Mouse (Mus musculus) forebrain, postnatal 0 days (tissue): ENCODE measurements around the gene Rhod. TPM values are rescaled to one million over a fixed set of nuclear protein-coding genes. Genes with fewer than 3 reads are reported as not detected.

ENCODE experiments used
- ATAC-seq: fragments of 200-750 bp; cut with Nextera tagmentation; 2 replicates; pipeline ENCODE4 v1.8.0; 2017; ENCODE audit warnings: mild to moderate bottlenecking, moderate library complexity
- DNase-seq: peaks from one replicate; pipeline ENCODE4 v3.0.0-alpha.2; 2015
- H3K27ac ChIP-seq: fragments of 300-500 bp; sonication (generic); 2 replicates; pipeline ENCODE4 v1.5.1; 2014; ENCODE audit warnings: low read depth, mild to moderate bottlenecking, antibody characterized with exemption, low read length, moderate library complexity, mixed read lengths
- H3K27me3 ChIP-seq: fragments of 300-500 bp; sonication (generic); 2 replicates; pipeline ENCODE4 v1.6.1; 2014; ENCODE audit warnings: mild to moderate bottlenecking, low read length, mixed read lengths; ENCODE audit not compliant: insufficient read depth
- H3K36me3 ChIP-seq: fragments of 300-500 bp; sonication (generic); 2 replicates; pipeline ENCODE4 v1.6.1; 2014; ENCODE audit warnings: mild to moderate bottlenecking, moderate library complexity; ENCODE audit not compliant: insufficient read depth
- H3K4me1 ChIP-seq: fragments of 300-500 bp; sonication (generic); 2 replicates; pipeline ENCODE4 v1.6.1; 2014; ENCODE audit warnings: antibody characterized with exemption; ENCODE audit not compliant: insufficient read depth
- H3K4me2 ChIP-seq: fragments of 300-500 bp; sonication (generic); 2 replicates; pipeline ENCODE4 v1.6.1; 2014; ENCODE audit warnings: low read depth, mild to moderate bottlenecking, moderate library complexity
- H3K4me3 ChIP-seq: fragments of 300-500 bp; sonication (generic); 2 replicates; pipeline ENCODE4 v1.5.1; 2014; ENCODE audit warnings: low read depth, low read length, mixed read lengths
- H3K9ac ChIP-seq: fragments of 300-500 bp; sonication (generic); 2 replicates; pipeline ENCODE4 v1.6.1; 2014; ENCODE audit warnings: mild to moderate bottlenecking
- H3K9me3 ChIP-seq: fragments of 300-500 bp; sonication (generic); 2 replicates; pipeline ENCODE4 v1.6.1; 2016; ENCODE audit warnings: low read length
- CTCF ChIP-seq: sonication (generic); IDR thresholded peaks from 2 replicates; pipeline ENCODE4 v1.5.1; 2016; ENCODE audit warnings: antibody characterized with exemption, control low read depth, low read depth
- WGBS: fragments of 180-500 bp; shearing (Covaris S2); extraction: QIAGEN DNeasy Blood & Tissue Kit; methylation state at CpG from one replicate; pipeline ENCODE4 v1.1.7; 2014; 5-methylcytosine and 5-hydroxymethylcytosine counted together
- polyA plus RNA-seq: library from polyadenylated mRNA; unstranded; fragments of >200 nt; fragmentation: Nextera tagmentation; extraction: Ambion mirVana; gene quantifications from 2 replicates; pipeline ENCODE4 v1.2.1, GENCODE M21; 2015
- total RNA-seq: library from RNA; depleted of rRNA; stranded (reverse); fragments of >200 nt; gene quantifications from 2 replicates; pipeline ENCODE4 v1.2.3, GENCODE M21; 2014

The Rhod gene
- total and polyA plus RNA-seq, 2 experiments from 2014 or later, result 3.6 to 4.3 TPM

- no peak for DNase-seq
- no peak overlapping the region for H3K27ac ChIP-seq
- no peak for TF ChIP-seq CTCF
- 95% methylated on average over 4 of the region's 4 CpGs for WGBS
- no peak overlapping the region for H3K4me3 ChIP-seq
- H3K9ac ChIP-seq, result no peak overlapping the region
- no peak overlapping the region for H3K4me2 ChIP-seq
- ATAC-seq, result no peak
- H3K9me3 ChIP-seq, result no peaks in the 10 kb centered on the region
- H3K27me3 ChIP-seq, result no peaks in the 10 kb centered on the region
- H3K4me1 ChIP-seq, result no peaks in the 10 kb centered on the region
- no peaks in the 10 kb centered on the region for H3K36me3 ChIP-seq
These were observed 9.1 kb downstream of the Rhod start for GRCm38 (mm10) chr19:4430091-4430620.

- no peak overlapping the region for H3K9ac ChIP-seq
- no peak overlapping the region for H3K27ac ChIP-seq
- H3K27me3 ChIP-seq, result no peaks in the 10 kb centered on the region
- peak; percentile 42; the same call in 1 of the 2 replicates for TF ChIP-seq CTCF
- WGBS, result 78% methylated on average over 19 of the region's 19 CpGs
- DNase-seq, result no peak
- H3K9me3 ChIP-seq, result no peaks in the 10 kb centered on the region
- no peak for ATAC-seq
- no peak overlapping the region for H3K4me2 ChIP-seq
- H3K36me3 ChIP-seq, result no peaks in the 10 kb centered on the region
- H3K4me3 ChIP-seq, result no peak overlapping the region
- no peaks in the 10 kb centered on the region for H3K4me1 ChIP-seq
These were observed 13.4 kb downstream of the Rhod start for GRCm38 (mm10) chr19:4425610-4426366.

DNA sequence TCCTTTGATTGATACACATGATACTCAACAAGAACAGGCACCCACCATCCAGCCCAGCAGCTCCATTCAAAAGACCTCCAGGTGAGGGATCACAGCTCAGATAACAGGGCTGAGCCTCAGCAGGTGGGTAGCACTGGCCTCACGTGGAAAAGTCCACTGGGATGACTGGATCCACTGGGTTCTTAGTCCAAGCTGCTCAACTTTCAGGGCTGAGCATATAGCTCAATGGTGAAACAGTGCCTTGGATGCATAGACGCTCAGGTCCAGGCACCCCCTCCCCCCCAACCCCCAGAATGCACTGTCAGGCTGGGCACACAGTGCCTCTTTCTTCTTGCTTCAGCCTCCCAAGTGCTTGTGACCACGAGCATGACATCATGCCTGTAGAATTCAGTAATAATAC lies 16.2 kb downstream of the Rhod start:
- DNase-seq (no peak), ATAC-seq (no peak)
- TF ChIP-seq CTCF, result no peak
- H3K4me3 ChIP-seq, result no peak overlapping the region
- no peak overlapping the region for H3K9ac ChIP-seq
- no peak overlapping the region for H3K27ac ChIP-seq
- no peaks in the 10 kb centered on the region for H3K4me1 ChIP-seq
- no peaks in the 10 kb centered on the region for H3K36me3 ChIP-seq
- H3K4me2 ChIP-seq, result no peak overlapping the region
- no peaks in the 10 kb centered on the region for H3K9me3 ChIP-seq
- H3K27me3 ChIP-seq, result no peaks in the 10 kb centered on the region
- 64% methylated on average over 3 of the region's 3 CpGs for WGBS

DNA sequence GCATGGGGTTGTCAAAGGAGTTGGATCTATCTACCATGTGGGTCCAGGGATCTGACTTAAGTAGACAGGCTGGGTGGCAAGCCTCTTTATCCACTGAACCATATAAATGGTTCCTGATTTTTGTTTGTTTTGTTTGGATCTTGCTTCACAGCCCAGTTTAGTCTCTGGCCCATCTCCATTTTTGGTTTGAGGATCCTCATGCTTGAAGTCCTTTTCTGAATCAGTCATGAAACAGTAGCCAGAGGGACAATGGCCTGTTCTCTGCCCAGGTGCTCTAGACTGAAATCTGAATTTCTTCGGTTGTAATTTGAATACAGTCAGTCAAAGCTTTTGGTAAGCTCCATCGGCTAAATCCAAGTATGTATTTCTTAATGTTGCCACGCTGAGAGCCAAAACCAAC lies 16.7 kb downstream of the Rhod start:
- ATAC-seq (no peak), DNase-seq (no peak)
- no peaks in the 10 kb centered on the region for H3K4me1 ChIP-seq
- no peak overlapping the region for H3K4me3 ChIP-seq
- H3K27ac ChIP-seq, result no peak overlapping the region
- H3K9me3 ChIP-seq, result no peaks in the 10 kb centered on the region
- no peak for TF ChIP-seq CTCF
- H3K9ac ChIP-seq, result no peak overlapping the region
- WGBS, result 96% methylated on average over 3 of the region's 3 CpGs
- no peak overlapping the region for H3K4me2 ChIP-seq
- no peaks in the 10 kb centered on the region for H3K27me3 ChIP-seq
- no peaks in the 10 kb centered on the region for H3K36me3 ChIP-seq

- Histone ChIP-seq H3K27ac (no peak overlapping the region), H3K4me3 (no peak overlapping the region), H3K36me3 (no peaks in the 10 kb centered on the region), H3K4me2 (no peak overlapping the region), H3K9ac (no peak overlapping the region), H3K27me3 (no peaks in the 10 kb centered on the region), H3K4me1 (no peaks in the 10 kb centered on the region), H3K9me3 (no peaks in the 10 kb centered on the region)
- WGBS, result 86% methylated on average over 8 of the region's 8 CpGs
- no peak for ATAC-seq
- no peak for TF ChIP-seq CTCF
- DNase-seq, result no peak
These were observed 18.9 kb downstream of the Rhod start for GRCm38 (mm10) chr19:4420153-4420910.

GRCm38 (mm10) chr19:4419711-4420110 lies 19.5 kb downstream of the Rhod start:
- DNase-seq (no peak), ATAC-seq (no peak)
- H3K27me3 ChIP-seq, result no peaks in the 10 kb centered on the region
- no peaks in the 10 kb centered on the region for H3K4me1 ChIP-seq
- H3K4me3 ChIP-seq, result no peak overlapping the region
- H3K27ac ChIP-seq, result no peak overlapping the region
- no peak overlapping the region for H3K4me2 ChIP-seq
- H3K36me3 ChIP-seq, result no peaks in the 10 kb centered on the region
- H3K9me3 ChIP-seq, result no peaks in the 10 kb centered on the region
- no peak overlapping the region for H3K9ac ChIP-seq
- no peak for TF ChIP-seq CTCF
- WGBS, result 96% methylated on average over 5 of the region's 5 CpGs

DNA sequence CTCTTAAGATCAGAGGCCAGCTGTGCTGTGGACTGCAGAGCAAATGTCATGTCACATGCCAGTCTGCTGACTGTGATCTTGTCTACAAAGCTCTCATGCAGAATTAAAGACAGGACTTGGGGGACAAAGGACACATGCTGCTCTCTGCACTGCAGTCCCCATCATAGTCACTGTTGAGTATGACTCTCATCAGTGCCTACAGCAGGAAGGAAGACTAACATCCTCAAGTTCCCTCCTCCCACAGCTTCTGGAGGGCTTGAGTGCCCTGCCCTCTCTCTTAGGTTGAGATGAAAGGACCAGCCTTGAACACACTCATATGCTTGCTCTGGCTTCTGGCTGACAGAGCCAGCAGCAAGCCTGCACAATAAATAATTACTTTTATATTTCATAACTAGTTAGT lies 21.5 kb downstream of the Rhod start:
- DNase-seq, result no peak
- Histone ChIP-seq H3K27ac (no peak overlapping the region), H3K4me2 (no peak overlapping the region), H3K4me3 (no peak overlapping the region), H3K4me1 (no peaks in the 10 kb centered on the region), H3K36me3 (no peaks in the 10 kb centered on the region), H3K9ac (no peak overlapping the region), H3K27me3 (no peaks in the 10 kb centered on the region), H3K9me3 (no peaks in the 10 kb centered on the region)
- ATAC-seq, result no peak
- no peak for TF ChIP-seq CTCF
